Mouse (Mus musculus): ENCODE data around the gene Dlec1. TPM values are rescaled to one million over a fixed set of nuclear protein-coding genes. Genes with fewer than 3 reads are reported as not detected.
A peak's percentile ranks its signal among the peaks of the same experiment; 100 is the strongest.

Gene Dlec1
- polyA plus RNA-seq, 1 experiment from 2014 or later: 1.4 TPM

DNA sequence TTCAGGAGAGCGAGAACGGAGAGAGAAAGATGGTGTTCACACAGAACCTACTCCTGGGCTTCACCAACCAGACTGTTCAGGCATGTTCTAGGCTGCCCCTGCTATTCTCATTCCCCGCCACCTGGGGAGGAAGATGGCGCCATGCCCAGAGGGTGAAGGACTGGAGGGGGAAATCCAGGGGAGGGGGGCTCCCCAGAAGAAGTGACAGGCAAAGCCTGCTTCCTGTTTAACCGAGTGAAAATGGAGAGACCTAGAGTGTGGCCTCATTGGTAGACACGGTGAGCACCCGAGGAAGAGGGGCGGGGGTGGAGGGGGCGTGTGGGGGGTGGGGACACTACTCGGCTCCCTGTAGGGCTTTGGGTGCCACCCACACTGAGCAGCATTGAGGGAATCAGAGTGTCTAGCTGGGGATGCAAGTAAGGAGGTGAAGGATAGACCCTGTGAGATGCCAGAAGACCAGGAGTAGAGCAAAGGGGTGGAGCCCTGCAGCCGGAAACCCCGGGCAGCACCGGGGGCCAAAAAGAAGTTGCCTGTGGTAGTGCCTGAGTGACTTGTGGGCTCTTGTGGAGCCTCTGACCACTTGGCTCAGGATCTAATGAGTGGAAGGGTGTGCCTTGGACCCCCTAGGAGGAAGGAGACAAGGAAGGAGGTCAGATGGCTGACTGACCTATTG, 44.0 kb downstream of the Dlec1 start:
- no peak for ATAC-seq (ENCODE audit: borderline replicate concordance, extremely low read depth, low FRiP score, low TSS enrichment)
- H3K36me3 ChIP-seq: no peaks in the 10 kb centered on the region
- no peaks in the 10 kb centered on the region for H3K27me3 ChIP-seq
- H3K4me3 ChIP-seq: no peak overlapping the region
- H3K9me3 ChIP-seq: no peaks in the 10 kb centered on the region
- WGBS: 57% methylated on average over 13 of the region's 13 CpGs
- H3K9ac ChIP-seq: no peak overlapping the region
- no peaks in the 10 kb centered on the region for H3K4me1 ChIP-seq
- H3K4me2 ChIP-seq: no peak overlapping the region
- H3K27ac ChIP-seq: no peak overlapping the region

GRCm38 (mm10) chr9:119149601-119150000, 47.3 kb downstream of the Dlec1 start:
- H3K4me3 ChIP-seq: no peak overlapping the region
- H3K36me3 ChIP-seq: no peaks in the 10 kb centered on the region
- no peaks in the 10 kb centered on the region for H3K4me1 ChIP-seq
- no peak overlapping the region for H3K27ac ChIP-seq
- no peak overlapping the region for H3K4me2 ChIP-seq
- no peak for ATAC-seq (ENCODE audit: borderline replicate concordance, extremely low read depth, low FRiP score, low TSS enrichment)
- H3K27me3 ChIP-seq: peaks cover 3% of the 10 kb centered on the region; the same call in 1 of the 2 replicates
- H3K9me3 ChIP-seq: no peaks in the 10 kb centered on the region
- WGBS: 15% methylated on average over 5 of the region's 5 CpGs
- H3K9ac ChIP-seq: no peak overlapping the region

DNA sequence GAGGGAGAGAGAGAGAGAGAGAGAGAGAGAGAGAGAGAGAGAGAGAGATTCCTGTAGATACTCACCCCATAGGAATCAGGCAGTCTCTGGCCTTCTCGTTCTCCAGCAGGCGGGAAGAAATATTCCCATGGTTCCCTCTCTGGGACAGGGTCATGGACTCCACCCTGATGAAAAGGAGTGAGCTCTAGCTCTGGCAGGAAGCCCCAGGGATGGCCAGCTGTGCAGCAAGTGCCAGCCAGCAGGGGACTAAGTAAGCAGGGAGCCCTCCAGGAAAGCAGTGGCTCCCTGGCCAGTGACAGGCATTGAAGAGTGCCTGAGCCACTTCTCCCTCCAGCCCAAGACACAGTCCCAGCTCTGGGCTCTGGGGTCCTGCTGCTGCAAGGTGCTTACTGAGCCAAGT, 49.5 kb downstream of the Dlec1 start:
- Histone ChIP-seq H3K4me2 (no peak overlapping the region), H3K4me3 (no peak overlapping the region), H3K9ac (no peak overlapping the region), H3K4me1 (no peaks in the 10 kb centered on the region), H3K9me3 (no peaks in the 10 kb centered on the region), H3K36me3 (no peaks in the 10 kb centered on the region), H3K27me3 (peaks cover 16% of the 10 kb centered on the region; the same call in 1 of the 2 replicates), H3K27ac (no peak overlapping the region)
- ATAC-seq (ENCODE audit: borderline replicate concordance, extremely low read depth, low FRiP score, low TSS enrichment): no peak
- WGBS: 53% methylated on average over 2 of the region's 2 CpGs

- Histone ChIP-seq H3K27ac (no peak overlapping the region), H3K4me2 (no peak overlapping the region), H3K27me3 (peaks cover 22% of the 10 kb centered on the region; the same call in 1 of the 2 replicates), H3K4me1 (no peaks in the 10 kb centered on the region), H3K9me3 (no peaks in the 10 kb centered on the region), H3K9ac (no peak overlapping the region), H3K36me3 (no peaks in the 10 kb centered on the region), H3K4me3 (no peak overlapping the region)
- WGBS: 71% methylated on average over 8 of the region's 8 CpGs
- no peak for ATAC-seq (ENCODE audit: borderline replicate concordance, extremely low read depth, low FRiP score, low TSS enrichment)
Observed at GRCm38 (mm10) chr9:119155416-119155815, 53.1 kb downstream of the Dlec1 start.

DNA sequence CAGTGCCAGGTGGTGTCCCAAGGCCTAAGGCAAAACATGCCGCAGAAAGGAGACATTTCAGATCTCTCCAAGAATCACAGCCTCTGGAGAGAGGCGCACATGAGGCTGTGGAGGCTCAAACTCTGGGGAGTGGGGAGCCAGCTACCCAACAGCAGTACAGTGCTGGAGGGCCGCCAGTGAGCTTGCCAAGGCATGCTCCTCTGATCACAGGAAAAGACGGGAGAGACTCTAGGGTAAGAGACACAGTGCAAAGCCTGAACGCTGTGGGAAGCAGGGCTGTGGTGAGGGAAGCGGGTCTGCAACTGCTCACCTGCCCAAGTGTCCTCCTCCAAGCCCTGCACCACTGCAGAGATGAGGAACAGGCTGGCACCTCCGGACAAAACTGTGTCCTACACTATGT, 53.5 kb downstream of the Dlec1 start:
- 49% methylated on average over 7 of the region's 7 CpGs for WGBS
- peak; percentile 6; the same call in 1 of the 2 replicates for ATAC-seq (ENCODE audit: borderline replicate concordance, extremely low read depth, low FRiP score, low TSS enrichment)
- Histone ChIP-seq H3K9me3 (no peaks in the 10 kb centered on the region), H3K4me2 (peak overlapping the region; percentile 70), H3K9ac (no peak overlapping the region), H3K27me3 (peaks cover 22% of the 10 kb centered on the region; the same call in 1 of the 2 replicates), H3K4me3 (no peak overlapping the region), H3K27ac (no peak overlapping the region), H3K4me1 (no peaks in the 10 kb centered on the region), H3K36me3 (no peaks in the 10 kb centered on the region)

- WGBS: under 1% methylated on average over 65 of the region's 65 CpGs
- Histone ChIP-seq H3K36me3 (no peaks in the 10 kb centered on the region), H3K4me1 (no peaks in the 10 kb centered on the region), H3K4me3 (peak within 1 kb of the TSS; percentile 46), H3K9me3 (no peaks in the 10 kb centered on the region), H3K4me2 (peak within 1 kb of the TSS; percentile 70), H3K9ac (peak within 1 kb of the TSS; percentile 31; the same call in 1 of the 2 replicates), H3K27me3 (peaks cover 22% of the 10 kb centered on the region; the same call in 1 of the 2 replicates), H3K27ac (no peak within 1 kb of the TSS)
- peak; percentile 81 for ATAC-seq (ENCODE audit: borderline replicate concordance, extremely low read depth, low FRiP score, low TSS enrichment)
Observed at GRCm38 (mm10) chr9:119156278-119157201, 54.3 kb downstream of the Dlec1 start, which contains the start of gene Acaa1b. Gene Acaa1b (minus strand): TSS chr9:119157093.

DNA sequence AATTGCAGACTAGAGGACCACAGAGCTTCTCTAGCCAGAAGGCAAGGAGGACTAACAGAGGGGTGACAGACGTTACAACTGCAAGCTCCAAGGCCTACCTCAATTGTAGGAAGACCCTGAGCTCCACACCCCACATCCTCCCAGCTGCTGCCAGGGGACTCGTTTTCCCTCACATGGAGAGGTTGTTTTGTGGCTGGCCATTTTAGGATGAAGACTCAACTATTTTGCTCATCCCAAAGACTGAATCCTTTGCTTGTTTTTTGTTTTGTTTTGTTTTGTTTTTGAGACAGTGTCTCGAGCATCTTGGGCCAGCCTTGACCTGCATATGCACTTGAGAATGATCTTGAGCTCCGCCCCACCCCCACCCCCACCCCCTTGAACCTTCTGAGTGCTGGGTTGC, 56.6 kb downstream of the Dlec1 start, which contains the start of gene Gm47289:
Gm47289 (plus strand) TSS at position 301 of the 400 bp plus-strand sequence.
- Histone ChIP-seq H3K36me3 (no peaks in the 10 kb centered on the region), H3K4me2 (no peak within 1 kb of the TSS), H3K9me3 (no peaks in the 10 kb centered on the region), H3K4me1 (no peaks in the 10 kb centered on the region), H3K4me3 (no peak within 1 kb of the TSS), H3K9ac (no peak within 1 kb of the TSS), H3K27me3 (peaks cover 22% of the 10 kb centered on the region; the same call in 1 of the 2 replicates), H3K27ac (no peak within 1 kb of the TSS)
- 47% methylated on average over 4 of the region's 4 CpGs for WGBS
- ATAC-seq (ENCODE audit: borderline replicate concordance, extremely low read depth, low FRiP score, low TSS enrichment): no peak

GRCm38 (mm10) chr9:119160689-119161088, 58.4 kb downstream of the Dlec1 start:
- H3K4me1 ChIP-seq: no peaks in the 10 kb centered on the region
- H3K27me3 ChIP-seq: peaks cover 9% of the 10 kb centered on the region; the same call in 1 of the 2 replicates
- 80% methylated on average over 3 of the region's 3 CpGs for WGBS
- no peaks in the 10 kb centered on the region for H3K36me3 ChIP-seq
- no peak overlapping the region for H3K9ac ChIP-seq
- no peaks in the 10 kb centered on the region for H3K9me3 ChIP-seq
- H3K27ac ChIP-seq: no peak overlapping the region
- no peak for ATAC-seq (ENCODE audit: borderline replicate concordance, extremely low read depth, low FRiP score, low TSS enrichment)
- no peak overlapping the region for H3K4me3 ChIP-seq
- H3K4me2 ChIP-seq: no peak overlapping the region

DNA sequence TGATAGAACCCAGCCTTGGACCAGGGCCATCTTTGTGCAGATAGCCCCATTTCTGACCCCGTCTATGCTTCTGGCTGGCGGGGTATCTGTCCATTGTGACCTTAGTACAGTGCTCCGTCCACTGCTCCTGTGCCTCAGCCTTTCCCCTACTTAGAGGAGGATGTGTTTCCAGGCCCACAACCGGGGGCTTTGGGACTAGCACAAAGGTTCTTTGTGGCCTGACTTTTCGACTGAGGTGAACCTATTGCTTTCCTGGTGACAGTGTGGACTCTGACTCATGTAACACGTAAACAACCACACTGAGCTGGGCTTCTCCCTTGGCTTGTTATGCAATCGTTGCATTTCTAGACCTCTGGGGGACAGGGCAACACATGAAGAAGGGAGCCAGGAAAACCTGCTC, 62.5 kb downstream of the Dlec1 start:
- no peaks in the 10 kb centered on the region for H3K4me1 ChIP-seq
- H3K9ac ChIP-seq: no peak overlapping the region
- no peaks in the 10 kb centered on the region for H3K27me3 ChIP-seq
- 83% methylated on average over 7 of the region's 7 CpGs for WGBS
- ATAC-seq (ENCODE audit: borderline replicate concordance, extremely low read depth, low FRiP score, low TSS enrichment): no peak
- no peak overlapping the region for H3K4me3 ChIP-seq
- H3K9me3 ChIP-seq: no peaks in the 10 kb centered on the region
- no peak overlapping the region for H3K27ac ChIP-seq
- H3K4me2 ChIP-seq: no peak overlapping the region
- H3K36me3 ChIP-seq: no peaks in the 10 kb centered on the region

DNA sequence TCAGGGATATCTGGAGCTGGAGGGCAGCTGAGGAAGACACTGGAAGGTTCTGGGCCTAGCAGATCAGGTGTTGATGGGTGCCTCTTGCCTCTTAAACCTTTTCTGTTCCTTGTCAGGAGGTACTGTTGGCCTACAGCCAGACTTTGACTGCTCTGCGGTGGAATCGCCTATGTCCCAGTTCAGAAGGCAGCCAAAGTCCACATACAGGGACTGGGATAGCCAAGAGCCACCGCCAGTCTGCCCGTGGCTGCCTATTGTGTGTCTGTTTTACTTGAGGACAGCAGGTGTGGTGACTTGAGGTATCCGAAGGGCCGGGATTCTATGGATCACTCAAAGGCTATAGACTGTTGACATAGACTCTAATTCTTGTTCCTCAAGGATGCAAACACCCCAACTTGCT, 63.3 kb downstream of the Dlec1 start:
- H3K27me3 ChIP-seq: no peaks in the 10 kb centered on the region
- no peak for ATAC-seq (ENCODE audit: borderline replicate concordance, extremely low read depth, low FRiP score, low TSS enrichment)
- WGBS: 86% methylated on average over 6 of the region's 6 CpGs

DNA sequence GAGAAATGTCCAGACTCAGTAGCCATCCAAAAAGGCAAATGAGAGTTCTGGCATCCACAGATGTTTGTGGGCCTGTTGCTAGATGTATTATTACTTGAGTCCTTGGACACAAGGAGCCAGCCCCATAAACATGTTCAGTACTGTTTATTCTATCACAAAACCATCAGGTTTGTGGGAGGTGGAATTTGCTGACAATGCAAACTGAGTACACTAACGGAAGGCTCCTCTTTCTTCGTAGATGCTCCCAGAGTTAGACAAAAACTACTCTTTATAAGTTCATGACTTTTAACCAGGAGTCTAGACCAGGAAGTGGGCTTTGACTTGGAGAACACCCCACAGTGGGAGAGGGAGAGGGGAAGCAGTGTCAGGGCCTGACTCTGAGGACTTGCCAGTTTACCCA, 65.3 kb downstream of the Dlec1 start:
- no peak for ATAC-seq (ENCODE audit: borderline replicate concordance, extremely low read depth, low FRiP score, low TSS enrichment)
- Histone ChIP-seq H3K4me1 (no peaks in the 10 kb centered on the region), H3K27ac (no peak overlapping the region), H3K36me3 (no peaks in the 10 kb centered on the region), H3K4me3 (no peak overlapping the region), H3K27me3 (no peaks in the 10 kb centered on the region), H3K9me3 (no peaks in the 10 kb centered on the region), H3K9ac (no peak overlapping the region), H3K4me2 (no peak overlapping the region)
- WGBS: 96% methylated on average over 2 of the region's 2 CpGs

More for the DNA sequence above, 63.3 kb downstream of the Dlec1 start:
- no peak overlapping the region for H3K4me3 ChIP-seq
- no peaks in the 10 kb centered on the region for H3K9me3 ChIP-seq
- no peak overlapping the region for H3K9ac ChIP-seq
- H3K27ac ChIP-seq: no peak overlapping the region
- no peak overlapping the region for H3K4me2 ChIP-seq
- H3K36me3 ChIP-seq: no peaks in the 10 kb centered on the region
- no peaks in the 10 kb centered on the region for H3K4me1 ChIP-seq

- 83% methylated on average over 11 of the region's 11 CpGs for WGBS
- peaks cover 22% of the 10 kb centered on the region for H3K4me1 ChIP-seq
- H3K36me3 ChIP-seq: no peaks in the 10 kb centered on the region
- no peaks in the 10 kb centered on the region for H3K27me3 ChIP-seq
- no peaks in the 10 kb centered on the region for H3K9me3 ChIP-seq
- H3K9ac ChIP-seq: no peak overlapping the region
- H3K4me3 ChIP-seq: no peak overlapping the region
- ATAC-seq (ENCODE audit: borderline replicate concordance, extremely low read depth, low FRiP score, low TSS enrichment): no peak
- H3K4me2 ChIP-seq: no peak overlapping the region
- no peak overlapping the region for H3K27ac ChIP-seq
Observed at GRCm38 (mm10) chr9:119179292-119179691, 77.0 kb downstream of the Dlec1 start.
